Mouse (Mus musculus): ENCODE measurements around the gene Prpf3. TPM values are rescaled to one million over a fixed set of nuclear protein-coding genes. Genes with fewer than 3 reads are reported as not detected.
A peak's percentile ranks its signal among the peaks of the same experiment; 100 is the strongest.

Prpf3 gene
- polyA plus RNA-seq, 1 experiment from 2014 or later, result 34.7 TPM

DNA sequence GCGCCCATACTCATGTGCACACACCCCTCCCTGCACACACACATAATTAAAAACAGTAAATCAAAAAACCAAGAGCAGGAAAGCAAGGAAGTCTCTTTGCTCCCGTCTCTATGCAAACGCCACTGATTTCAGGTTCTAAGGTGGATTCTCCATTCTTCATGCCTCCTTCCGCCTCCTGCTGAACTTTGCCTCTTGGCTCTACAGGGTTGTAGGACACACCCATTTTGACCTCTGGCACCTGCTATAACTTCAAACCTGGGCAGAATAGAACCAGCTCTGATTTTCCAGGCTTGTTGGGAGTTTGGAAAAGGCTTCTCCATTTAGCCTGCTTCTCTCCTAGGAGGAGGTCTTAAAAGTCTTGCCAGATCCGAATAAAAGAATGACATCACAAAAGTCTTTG, 28.7 kb upstream of the Prpf3 start:
- H3K4me1 ChIP-seq (ENCODE audit: control insufficient read depth, insufficient read depth, low read length), result peaks cover 16% of the 10 kb centered on the region
- no peak overlapping the region for H3K4me2 ChIP-seq (ENCODE audit: low read depth, low read length)
- no peaks in the 10 kb centered on the region for H3K9me3 ChIP-seq (replicated peaks; ENCODE audit: control insufficient read depth, low read length)
- no peak for ATAC-seq (replicated peaks; ENCODE audit: extremely low read depth, insufficient read depth, low FRiP score)
- no peaks in the 10 kb centered on the region for H3K27me3 ChIP-seq (ENCODE audit: control insufficient read depth, insufficient read depth, low read length)
- no peak overlapping the region for H3K27ac ChIP-seq (ENCODE audit: low read length)
- no peak overlapping the region for H3K9ac ChIP-seq (ENCODE audit: low read length)
- 86% methylated on average over 5 of the region's 5 CpGs for WGBS
- no peak overlapping the region for H3K4me3 ChIP-seq (ENCODE audit: low read length)
- peaks cover 8% of the 10 kb centered on the region; the same call in 1 of the 2 replicates for H3K36me3 ChIP-seq (ENCODE audit: control insufficient read depth, insufficient read depth)

DNA sequence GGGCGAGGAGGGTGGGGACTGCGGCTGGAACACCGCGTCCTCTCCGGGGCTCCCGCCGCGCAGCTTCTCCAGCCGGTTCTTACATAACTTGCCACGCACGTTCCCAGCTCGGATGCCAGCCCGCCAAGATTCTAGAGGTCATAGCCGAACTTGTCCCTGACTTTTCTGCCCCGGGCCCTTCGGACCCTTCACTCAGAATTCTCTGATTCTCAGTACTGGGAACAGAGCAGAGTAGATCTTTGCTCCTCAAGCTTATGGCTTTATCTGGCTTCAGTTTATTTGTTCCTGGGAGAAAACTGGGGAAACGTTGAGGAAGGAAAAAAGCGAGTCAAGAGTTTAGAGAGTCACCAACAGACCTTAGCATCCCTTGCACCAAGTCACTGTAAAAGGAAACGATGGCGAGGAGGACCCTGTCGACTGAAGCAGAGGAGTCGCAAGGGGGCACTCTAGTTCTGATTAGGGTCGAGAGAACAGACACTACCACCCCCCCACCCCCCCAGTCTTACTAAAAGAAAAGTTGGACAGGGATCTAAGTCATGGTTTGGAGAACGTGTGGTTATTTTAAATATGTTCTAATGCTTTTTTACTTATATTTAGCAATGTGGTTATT, 27.2 kb upstream of the Prpf3 start:
- no peaks in the 10 kb centered on the region for H3K27me3 ChIP-seq (ENCODE audit: control insufficient read depth, insufficient read depth, low read length)
- H3K4me3 ChIP-seq (ENCODE audit: low read length), result peak overlapping the region; percentile 66
- peaks cover 16% of the 10 kb centered on the region for H3K4me1 ChIP-seq (ENCODE audit: control insufficient read depth, insufficient read depth, low read length)
- H3K4me2 ChIP-seq (ENCODE audit: low read depth, low read length), result peak overlapping the region; percentile 100
- WGBS, result 2% methylated on average over 24 of the region's 24 CpGs
- ATAC-seq (replicated peaks; ENCODE audit: extremely low read depth, insufficient read depth, low FRiP score), result 0 out of 2 replicates have a peak, but pooled peaks have one; percentile 24
- H3K36me3 ChIP-seq (ENCODE audit: control insufficient read depth, insufficient read depth), result peaks cover 8% of the 10 kb centered on the region; the same call in 1 of the 2 replicates
- peak overlapping the region; percentile 66 for H3K9ac ChIP-seq (ENCODE audit: low read length)
- no peaks in the 10 kb centered on the region for H3K9me3 ChIP-seq (replicated peaks; ENCODE audit: control insufficient read depth, low read length)
- peak overlapping the region; percentile 69 for H3K27ac ChIP-seq (ENCODE audit: low read length)

DNA sequence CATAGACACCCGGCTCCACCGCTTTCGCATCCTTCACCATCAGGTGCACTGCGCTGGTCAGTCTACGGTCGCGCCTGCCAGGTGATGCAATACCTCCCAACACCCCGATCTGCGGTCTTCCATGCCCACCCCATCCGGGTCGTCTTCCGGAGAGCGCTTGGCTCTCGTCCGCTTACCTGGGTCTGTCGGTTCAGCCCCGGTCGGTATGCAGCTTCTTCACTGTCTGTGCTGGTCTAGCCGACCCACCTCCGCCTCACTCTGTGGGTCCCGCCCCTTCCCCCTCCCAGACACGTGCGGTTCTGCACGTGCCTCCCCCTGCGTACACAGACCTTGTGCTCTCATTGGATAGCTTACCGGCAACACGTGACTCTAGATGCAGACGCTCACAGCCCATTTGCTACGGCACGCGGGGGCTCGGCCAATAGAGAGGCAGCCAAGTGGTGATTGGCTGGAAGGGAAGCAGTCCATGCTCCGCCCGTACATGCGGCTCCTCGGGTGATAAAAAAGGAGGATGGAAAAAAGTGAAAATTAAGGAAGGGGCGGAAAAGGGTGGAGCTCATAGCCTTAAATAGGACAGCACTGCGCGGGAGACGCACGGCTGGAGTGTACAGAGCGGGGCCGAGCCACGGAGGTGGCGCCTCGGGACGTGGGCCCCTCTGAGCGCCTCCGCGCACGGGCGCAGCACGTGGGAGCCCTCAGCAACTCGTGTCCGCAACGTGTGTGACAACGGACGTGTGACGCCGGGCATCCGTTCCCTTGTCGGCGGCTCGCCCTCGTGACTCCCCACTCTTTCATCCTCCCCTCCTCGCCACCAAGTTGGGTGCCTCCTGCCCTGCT, 26.5 kb upstream of the Prpf3 start, which contains the start of gene Ciart:
Gene Ciart (minus strand): TSS at position 273 of the 837 bp plus-strand sequence.
- H3K27ac ChIP-seq (ENCODE audit: low read length), result peak within 1 kb of the TSS; percentile 69
- peak within 1 kb of the TSS; percentile 100 for H3K4me2 ChIP-seq (ENCODE audit: low read depth, low read length)

DNA sequence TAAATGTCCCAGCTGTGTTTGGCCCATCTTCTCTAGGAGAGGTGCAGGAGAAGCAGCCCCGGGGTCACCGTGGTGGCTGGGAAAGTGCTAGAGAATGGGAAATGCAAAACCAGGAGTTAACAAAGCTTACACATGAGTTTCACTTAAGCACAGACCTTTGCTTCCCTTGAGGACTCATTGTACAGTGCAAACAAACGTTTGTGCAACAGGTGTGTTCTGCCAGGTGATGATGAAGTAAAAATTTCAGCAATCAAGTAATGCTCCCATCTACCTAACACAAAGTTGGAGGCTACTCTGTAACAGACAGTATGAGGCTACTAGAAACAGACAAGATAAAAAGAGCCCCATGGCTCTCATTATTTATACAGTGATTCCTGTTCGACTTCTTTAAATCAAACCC, 23.4 kb upstream of the Prpf3 start:
- 89% methylated on average over 4 of the region's 4 CpGs for WGBS
- Histone ChIP-seq H3K4me1 (ENCODE audit: control insufficient read depth, insufficient read depth, low read length) (peaks cover 16% of the 10 kb centered on the region), H3K27me3 (ENCODE audit: control insufficient read depth, insufficient read depth, low read length) (no peaks in the 10 kb centered on the region), H3K9me3 (replicated peaks; ENCODE audit: control insufficient read depth, low read length) (no peaks in the 10 kb centered on the region), H3K9ac (ENCODE audit: low read length) (no peak overlapping the region), H3K36me3 (ENCODE audit: control insufficient read depth, insufficient read depth) (0 out of 2 replicates have a peak, but pooled peaks cover 2% of the 10 kb centered on the region), H3K4me2 (ENCODE audit: low read depth, low read length) (no peak overlapping the region), H3K27ac (ENCODE audit: low read length) (no peak overlapping the region), H3K4me3 (ENCODE audit: low read length) (no peak overlapping the region)
- no peak for ATAC-seq (replicated peaks; ENCODE audit: extremely low read depth, insufficient read depth, low FRiP score)

More for the DNA sequence above, 26.5 kb upstream of the Prpf3 start, which contains the start of gene Ciart:
- peak; percentile 96 for ATAC-seq (replicated peaks; ENCODE audit: extremely low read depth, insufficient read depth, low FRiP score)
- H3K9ac ChIP-seq (ENCODE audit: low read length), result peak within 1 kb of the TSS; percentile 66
- WGBS, result under 1% methylated on average over 65 of the region's 66 CpGs
- H3K4me3 ChIP-seq (ENCODE audit: low read length), result peak within 1 kb of the TSS; percentile 66
- H3K27me3 ChIP-seq (ENCODE audit: control insufficient read depth, insufficient read depth, low read length), result no peaks in the 10 kb centered on the region
- peaks cover 8% of the 10 kb centered on the region; the same call in 1 of the 2 replicates for H3K36me3 ChIP-seq (ENCODE audit: control insufficient read depth, insufficient read depth)
- H3K4me1 ChIP-seq (ENCODE audit: control insufficient read depth, insufficient read depth, low read length), result peaks cover 16% of the 10 kb centered on the region
- no peaks in the 10 kb centered on the region for H3K9me3 ChIP-seq (replicated peaks; ENCODE audit: control insufficient read depth, low read length)

DNA sequence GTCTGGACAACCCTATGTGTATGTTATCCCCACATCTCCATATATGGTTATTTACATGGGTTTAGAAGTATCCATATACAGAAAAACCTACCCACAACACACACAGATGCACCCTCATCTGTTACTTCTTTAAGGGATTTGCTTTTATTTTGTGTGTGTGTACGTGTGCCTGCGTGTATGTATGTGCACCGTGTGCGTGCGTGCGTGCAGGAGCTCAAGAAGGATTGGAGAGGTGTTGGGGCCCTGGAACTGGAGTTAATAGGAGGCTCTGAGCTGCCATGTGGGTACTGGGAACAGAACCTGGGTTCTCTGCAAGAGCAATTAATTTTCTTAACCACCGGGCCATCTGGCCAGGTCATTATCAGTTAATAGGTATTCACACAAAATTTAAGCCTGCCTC, 16.4 kb upstream of the Prpf3 start:
- H3K9ac ChIP-seq (ENCODE audit: low read length), result peak overlapping the region; percentile 87
- no peak for ATAC-seq (replicated peaks; ENCODE audit: extremely low read depth, insufficient read depth, low FRiP score)
- peak overlapping the region; percentile 86 for H3K4me3 ChIP-seq (ENCODE audit: low read length)
- no peaks in the 10 kb centered on the region for H3K27me3 ChIP-seq (ENCODE audit: control insufficient read depth, insufficient read depth, low read length)
- WGBS, result 59% methylated on average over 7 of the region's 7 CpGs
- H3K36me3 ChIP-seq (ENCODE audit: control insufficient read depth, insufficient read depth), result peaks cover 16% of the 10 kb centered on the region
- peak overlapping the region; percentile 72 for H3K4me2 ChIP-seq (ENCODE audit: low read depth, low read length)
- H3K27ac ChIP-seq (ENCODE audit: low read length), result peak overlapping the region; percentile 58
- peaks cover 10% of the 10 kb centered on the region for H3K4me1 ChIP-seq (ENCODE audit: control insufficient read depth, insufficient read depth, low read length)
- H3K9me3 ChIP-seq (replicated peaks; ENCODE audit: control insufficient read depth, low read length), result no peaks in the 10 kb centered on the region

DNA sequence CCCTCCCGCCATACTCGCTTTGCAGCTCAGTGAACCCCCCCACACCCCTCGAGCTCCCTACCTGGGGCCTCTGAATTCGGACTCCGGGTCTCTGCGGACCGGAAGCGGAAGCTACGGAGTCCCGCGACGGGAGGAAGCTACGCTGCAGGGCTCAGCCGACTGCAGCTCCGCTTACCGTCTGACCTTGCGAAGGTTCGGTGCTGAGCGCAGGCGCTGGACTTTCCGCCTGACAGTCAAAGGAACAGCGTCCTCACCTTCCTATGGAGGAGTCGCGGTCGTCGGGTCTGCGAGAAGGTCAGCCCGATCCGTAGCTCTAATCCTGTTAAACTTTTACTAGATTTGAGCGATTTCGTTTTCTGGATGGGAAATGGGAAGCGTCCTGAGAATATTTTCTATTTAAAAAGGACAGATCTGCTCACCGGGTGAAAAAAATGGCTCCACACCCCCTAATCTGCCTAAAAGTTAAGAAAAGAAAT, 15.7 kb upstream of the Prpf3 start, which contains the start of gene Mrps21:
Gene Mrps21 (minus strand): TSS at position 128 of the 476 bp plus-strand sequence.
- H3K4me3 ChIP-seq (ENCODE audit: low read length), result peak within 1 kb of the TSS; percentile 86
- peaks cover 18% of the 10 kb centered on the region for H3K36me3 ChIP-seq (ENCODE audit: control insufficient read depth, insufficient read depth)
- H3K4me2 ChIP-seq (ENCODE audit: low read depth, low read length), result peak within 1 kb of the TSS; percentile 72
- peak within 1 kb of the TSS; percentile 87 for H3K9ac ChIP-seq (ENCODE audit: low read length)
- H3K4me1 ChIP-seq (ENCODE audit: control insufficient read depth, insufficient read depth, low read length), result peaks cover 10% of the 10 kb centered on the region
- peak within 1 kb of the TSS; percentile 95 for H3K27ac ChIP-seq (ENCODE audit: low read length)
- peak; percentile 93 for ATAC-seq (replicated peaks; ENCODE audit: extremely low read depth, insufficient read depth, low FRiP score)
- WGBS, result under 1% methylated on average over 33 of the region's 33 CpGs
- no peaks in the 10 kb centered on the region for H3K27me3 ChIP-seq (ENCODE audit: control insufficient read depth, insufficient read depth, low read length)
- H3K9me3 ChIP-seq (replicated peaks; ENCODE audit: control insufficient read depth, low read length), result no peaks in the 10 kb centered on the region

DNA sequence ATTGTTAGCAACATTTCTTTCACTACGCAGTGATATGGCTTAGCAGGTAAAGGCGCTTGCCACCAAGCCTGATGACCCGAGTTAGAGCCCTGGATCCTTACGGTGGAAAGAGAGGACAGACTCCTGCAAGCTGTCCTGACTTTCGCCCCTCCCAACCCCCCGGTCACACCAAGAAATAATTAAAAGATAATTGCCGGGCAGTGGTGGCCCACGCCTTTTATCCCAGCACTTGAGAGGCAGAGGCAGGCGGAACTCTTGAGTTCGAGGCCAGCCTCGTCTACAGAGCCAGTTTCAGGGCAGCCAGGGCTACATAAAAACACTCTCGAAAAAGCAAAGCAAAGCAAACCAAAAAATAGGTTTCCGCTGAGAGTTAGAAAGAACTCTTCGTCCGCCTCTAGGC, 15.3 kb upstream of the Prpf3 start:
- ATAC-seq (replicated peaks; ENCODE audit: extremely low read depth, insufficient read depth, low FRiP score), result peak; percentile 4; the same call in 1 of the 2 replicates
- 5% methylated on average over 15 of the region's 15 CpGs for WGBS

DNA sequence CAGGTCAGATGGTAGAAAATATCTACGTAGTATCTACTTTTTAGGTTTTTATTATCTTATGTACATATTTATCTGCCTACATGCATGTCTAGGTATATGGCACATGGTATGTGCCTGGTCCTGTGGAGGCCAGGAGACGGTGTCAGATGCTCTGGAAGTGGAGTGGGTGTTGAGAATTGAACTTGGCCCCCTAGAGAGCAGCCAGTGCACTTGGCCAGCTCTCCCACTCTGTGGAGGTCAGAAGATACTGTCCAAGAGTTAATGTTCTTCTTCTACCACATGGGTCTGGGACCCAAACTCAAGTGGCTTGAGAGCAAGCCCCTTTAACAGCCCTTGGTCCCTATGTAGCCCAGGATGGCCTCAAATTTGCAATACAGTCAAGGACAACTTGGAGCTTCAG, 11.7 kb upstream of the Prpf3 start:
- Histone ChIP-seq H3K4me2 (ENCODE audit: low read depth, low read length) (no peak overlapping the region), H3K36me3 (ENCODE audit: control insufficient read depth, insufficient read depth) (peaks cover 21% of the 10 kb centered on the region), H3K27ac (ENCODE audit: low read length) (no peak overlapping the region), H3K27me3 (ENCODE audit: control insufficient read depth, insufficient read depth, low read length) (no peaks in the 10 kb centered on the region), H3K9me3 (replicated peaks; ENCODE audit: control insufficient read depth, low read length) (no peaks in the 10 kb centered on the region), H3K4me1 (ENCODE audit: control insufficient read depth, insufficient read depth, low read length) (peaks cover 9% of the 10 kb centered on the region), H3K4me3 (ENCODE audit: low read length) (no peak overlapping the region), H3K9ac (ENCODE audit: low read length) (no peak overlapping the region)
- WGBS, result 81% methylated on average over 2 of the region's 2 CpGs
- ATAC-seq (replicated peaks; ENCODE audit: extremely low read depth, insufficient read depth, low FRiP score), result no peak

More for the DNA sequence above, 15.3 kb upstream of the Prpf3 start:
- no peaks in the 10 kb centered on the region for H3K9me3 ChIP-seq (replicated peaks; ENCODE audit: control insufficient read depth, low read length)
- H3K4me3 ChIP-seq (ENCODE audit: low read length), result peak overlapping the region; percentile 86
- H3K4me1 ChIP-seq (ENCODE audit: control insufficient read depth, insufficient read depth, low read length), result peaks cover 10% of the 10 kb centered on the region
- peak overlapping the region; percentile 95 for H3K27ac ChIP-seq (ENCODE audit: low read length)
- H3K9ac ChIP-seq (ENCODE audit: low read length), result peak overlapping the region; percentile 87
- H3K27me3 ChIP-seq (ENCODE audit: control insufficient read depth, insufficient read depth, low read length), result no peaks in the 10 kb centered on the region
- peaks cover 18% of the 10 kb centered on the region for H3K36me3 ChIP-seq (ENCODE audit: control insufficient read depth, insufficient read depth)
- peak overlapping the region; percentile 72 for H3K4me2 ChIP-seq (ENCODE audit: low read depth, low read length)
